Mouse (Mus musculus) central nervous system, embryonic 11.5 days (tissue): ENCODE measurements around the gene B3gat3. TPM values are rescaled to one million over a fixed set of nuclear protein-coding genes. Genes with fewer than 3 reads are reported as not detected.

Experiments used
- polyA plus RNA-seq: library from polyadenylated mRNA; depleted of rRNA; stranded (reverse); fragments of >200 nt; gene quantifications from 2 replicates; pipeline ENCODE4 v1.2.3, GENCODE M21; 2012; rRNA removed

The B3gat3 gene
- polyA plus RNA-seq, result 84.3 and 108 TPM in 2 replicates

DNA sequence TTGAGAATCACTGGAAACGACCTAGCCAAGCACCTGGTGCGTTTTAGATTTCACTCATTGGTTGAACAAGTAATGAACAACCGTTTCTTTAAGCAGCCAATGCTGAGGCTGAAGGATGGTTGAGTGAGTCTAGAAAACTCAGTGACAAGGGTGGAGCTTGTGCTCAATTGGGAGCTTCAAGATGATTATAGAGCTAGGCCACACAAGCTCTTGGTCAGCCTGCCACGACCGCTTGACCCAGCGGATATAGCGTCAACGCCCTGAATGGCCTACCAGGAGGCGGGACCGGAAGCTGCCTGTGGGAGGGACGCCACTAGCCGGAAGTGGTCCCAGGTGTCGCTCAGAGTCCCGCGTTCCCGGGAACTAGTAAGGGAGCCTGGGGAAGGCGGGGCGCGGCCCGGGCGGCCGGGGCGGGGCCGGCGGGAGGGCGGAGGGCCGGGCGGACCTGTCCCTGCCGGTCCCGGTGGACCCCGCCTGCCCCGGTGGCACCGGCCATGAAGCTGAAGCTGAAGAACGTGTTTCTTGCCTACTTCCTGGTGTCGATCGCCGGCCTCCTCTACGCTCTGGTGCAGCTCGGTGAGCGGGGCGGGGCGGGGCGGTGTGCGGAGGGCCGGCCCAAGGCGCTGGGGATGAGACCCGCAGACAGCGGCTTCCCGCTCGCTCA lies at the start of gene B3gat3:
Gene B3gat3 (plus strand): TSS at position 302 of the 664 bp plus-strand sequence.

DNA sequence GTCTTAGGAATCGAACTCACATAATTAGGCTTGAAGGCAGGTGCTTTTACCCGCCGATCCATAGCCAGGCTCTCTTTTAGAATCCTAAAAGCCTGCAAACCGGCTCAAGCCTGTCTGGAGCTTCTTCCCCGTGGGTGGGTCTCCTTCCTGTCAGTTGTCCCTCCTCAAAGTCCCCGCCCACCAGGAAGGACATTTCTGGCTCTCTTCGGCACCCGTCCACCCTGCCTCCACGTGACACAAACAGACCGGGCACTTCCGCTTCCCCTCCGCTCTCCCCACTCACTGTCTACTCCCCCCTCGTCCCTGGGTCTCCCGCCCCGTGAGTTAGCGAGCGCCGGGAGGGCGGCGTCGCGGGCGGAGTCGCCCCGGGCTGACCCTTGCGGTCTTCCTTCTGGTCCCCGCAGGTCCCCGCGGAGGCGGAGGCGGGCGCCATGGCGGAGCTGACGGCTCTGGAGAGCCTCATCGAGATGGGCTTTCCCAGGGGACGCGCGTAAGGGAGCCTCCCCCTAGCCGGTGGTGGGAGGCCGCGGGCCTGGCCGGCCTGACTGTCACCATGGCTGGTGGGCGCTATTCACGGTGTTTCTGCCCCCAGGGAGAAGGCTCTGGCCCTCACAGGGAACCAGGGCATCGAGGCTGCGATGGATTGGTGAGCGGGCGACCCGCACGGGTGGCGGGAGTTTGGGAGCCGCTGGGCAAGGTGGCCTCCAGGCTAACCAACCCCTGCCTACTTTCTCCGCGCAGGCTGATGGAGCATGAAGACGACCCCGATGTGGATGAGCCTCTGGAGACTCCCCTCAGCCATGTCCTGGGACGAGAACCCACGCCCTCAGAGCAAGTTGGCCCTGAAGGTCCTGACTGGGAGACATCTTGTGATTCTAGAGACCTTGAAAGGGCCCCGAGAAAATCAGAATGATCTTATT lies 48.6 kb upstream of the B3gat3 start, which contains the start of gene Ubxn1:
Gene Ubxn1 (plus strand): TSS at position 230 of the 920 bp plus-strand sequence.

DNA sequence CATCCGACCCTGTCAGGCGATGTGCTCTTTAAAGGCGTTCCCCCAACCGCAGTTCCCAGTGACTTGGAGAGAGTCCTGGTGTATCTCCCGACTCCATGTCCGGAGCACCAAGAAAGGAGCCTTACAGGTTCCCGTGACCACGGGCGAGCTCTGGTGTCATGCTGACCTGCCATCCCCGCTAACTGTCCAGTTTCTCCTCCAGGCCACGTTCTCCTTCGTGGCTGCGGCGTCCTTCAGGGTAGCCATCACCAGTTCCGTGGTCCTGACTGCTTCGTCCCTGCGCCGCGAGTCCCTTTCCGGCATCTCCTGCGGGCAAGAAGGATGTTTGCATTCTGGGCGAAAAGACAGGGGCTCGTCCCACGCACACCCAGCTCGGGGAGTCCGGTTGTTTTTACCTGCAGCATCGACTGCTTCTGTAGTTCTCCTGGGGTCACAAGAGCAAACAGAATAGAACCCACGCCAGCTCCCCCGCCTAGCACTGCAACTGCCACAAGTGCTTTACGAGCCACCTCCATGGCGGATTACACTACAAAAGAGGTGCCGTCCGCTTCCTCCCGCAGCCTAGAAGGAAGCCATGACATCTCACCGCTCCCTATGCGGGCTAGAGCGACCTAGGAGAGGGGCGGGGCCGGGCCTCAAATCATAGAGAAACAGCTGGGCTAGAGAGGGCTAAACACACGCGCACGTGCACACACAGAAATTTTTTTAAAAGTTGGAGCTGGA lies 39.7 kb upstream of the B3gat3 start, which contains the start of gene Uqcc3:
Gene Uqcc3 (minus strand): TSS at position 613 of the 723 bp plus-strand sequence.

DNA sequence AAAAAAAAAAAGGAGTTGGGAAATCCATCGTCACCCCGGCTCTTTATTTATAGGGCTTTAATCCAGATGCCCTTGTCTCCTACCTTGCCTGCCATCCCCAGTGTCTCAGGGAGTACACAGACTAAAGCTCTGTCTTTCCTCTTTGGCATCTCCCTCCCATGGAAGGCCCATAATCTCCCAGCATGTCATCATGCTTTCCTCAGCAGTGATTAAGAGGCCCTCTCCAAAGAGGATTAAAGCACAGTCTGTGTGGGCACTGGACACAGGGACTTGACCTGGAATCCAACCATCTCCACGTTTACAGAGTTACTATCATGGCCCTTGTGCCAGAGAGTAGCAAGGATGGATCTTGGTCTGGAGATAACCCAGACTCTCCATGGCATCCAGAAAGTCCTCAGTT lies 36.6 kb upstream of the B3gat3 start, which contains the start of the genes Lbhd1 and Gm49403:
Gene Lbhd1 (plus strand): TSS at position 117 of the 400 bp plus-strand sequence.
Gene Gm49403 (plus strand): TSS at position 315 of the 400 bp plus-strand sequence.

DNA sequence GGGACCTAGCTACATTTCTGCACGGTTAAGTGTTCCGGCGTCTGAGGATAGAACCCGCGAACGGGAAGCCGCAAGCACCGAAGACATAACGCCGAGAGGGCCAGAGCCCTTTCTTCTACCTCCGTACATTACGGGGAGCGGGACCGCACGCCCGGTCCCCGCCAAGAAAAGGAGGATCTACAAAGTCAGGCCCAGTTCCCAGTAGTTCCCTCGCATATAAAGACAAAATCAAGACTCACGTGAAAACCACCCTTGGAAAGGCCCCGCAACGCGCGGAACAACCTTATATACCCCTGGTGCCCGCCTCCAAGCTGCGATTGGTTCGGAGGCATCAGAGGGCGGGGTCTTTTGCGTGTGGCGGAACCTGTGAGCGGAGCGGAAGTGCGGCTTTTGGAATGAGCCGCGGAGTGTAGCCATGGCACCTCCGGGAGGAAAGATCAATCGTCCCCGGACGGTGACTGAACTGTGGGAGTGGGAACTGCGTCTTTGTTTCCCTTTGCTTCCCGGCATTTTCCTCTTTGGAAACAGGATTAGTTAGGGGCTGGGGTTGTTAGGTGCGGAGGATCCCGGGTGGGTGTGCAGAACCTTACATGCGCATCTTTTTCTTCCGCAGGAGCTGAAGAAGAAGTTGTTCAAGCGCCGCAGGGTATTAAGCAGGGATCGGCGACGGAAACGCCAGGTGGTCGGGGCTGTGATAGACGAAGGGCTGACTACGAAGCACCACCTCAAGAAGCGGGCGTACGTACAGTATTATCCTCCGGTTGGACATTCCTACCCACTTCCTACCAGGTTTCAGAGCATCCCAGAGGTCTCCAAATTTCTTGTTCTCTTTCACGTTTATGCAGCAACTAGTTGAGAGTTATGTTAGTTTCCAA lies 31.4 kb upstream of the B3gat3 start, which contains the start of the genes 1810009A15Rik and Gm49416:
Gene 1810009A15Rik (plus strand): TSS at position 343 of the 875 bp plus-strand sequence.
Gene Gm49416 (plus strand): TSS at position 416 of the 875 bp plus-strand sequence.

DNA sequence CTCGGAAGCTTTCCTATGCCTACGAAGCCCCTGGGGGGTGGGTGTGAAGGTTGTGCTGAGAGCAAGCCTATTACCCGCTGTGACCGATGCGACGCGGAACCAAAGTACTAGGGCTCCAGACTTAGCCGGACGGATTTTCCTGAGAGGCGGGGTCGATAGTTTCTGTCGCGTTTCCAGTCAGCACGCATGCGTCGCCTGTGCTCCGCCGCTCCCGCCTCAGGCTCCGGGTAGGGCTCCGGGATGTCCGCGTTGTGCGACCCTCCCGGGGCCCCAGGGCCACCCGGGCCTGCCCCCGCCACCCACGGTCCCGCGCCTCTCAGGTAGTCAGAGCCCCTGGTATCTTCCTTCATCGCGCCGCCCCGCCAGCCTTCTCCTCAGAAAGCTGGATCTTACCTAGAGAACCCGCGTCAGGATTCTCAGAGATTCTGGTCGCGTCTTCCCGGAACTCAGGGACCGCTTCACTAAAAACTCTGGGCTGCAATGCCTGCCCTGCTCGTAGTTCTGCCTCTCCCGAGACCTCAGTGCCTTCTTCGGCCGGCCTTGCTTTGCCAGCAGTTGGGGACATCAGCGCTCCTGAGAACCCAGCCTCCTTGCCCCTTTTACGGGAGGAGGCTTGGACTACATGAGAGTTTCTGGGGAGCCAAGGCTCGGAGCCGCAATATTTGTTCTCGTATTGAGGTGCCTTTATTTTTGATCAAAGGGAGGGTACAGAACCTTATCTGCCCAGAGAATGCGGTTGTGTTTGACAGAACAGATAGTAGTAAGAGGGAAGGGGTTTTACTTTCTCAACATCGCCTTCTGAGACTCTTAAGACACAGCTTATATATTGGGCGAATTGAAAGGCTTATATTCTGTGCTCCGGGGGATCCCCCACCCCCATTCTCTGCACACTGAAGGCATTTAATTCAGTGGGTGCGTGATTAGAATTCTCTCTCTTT lies 27.1 kb upstream of the B3gat3 start, which contains the start of gene Ints5:
Gene Ints5 (plus strand): TSS at position 177 of the 938 bp plus-strand sequence.

DNA sequence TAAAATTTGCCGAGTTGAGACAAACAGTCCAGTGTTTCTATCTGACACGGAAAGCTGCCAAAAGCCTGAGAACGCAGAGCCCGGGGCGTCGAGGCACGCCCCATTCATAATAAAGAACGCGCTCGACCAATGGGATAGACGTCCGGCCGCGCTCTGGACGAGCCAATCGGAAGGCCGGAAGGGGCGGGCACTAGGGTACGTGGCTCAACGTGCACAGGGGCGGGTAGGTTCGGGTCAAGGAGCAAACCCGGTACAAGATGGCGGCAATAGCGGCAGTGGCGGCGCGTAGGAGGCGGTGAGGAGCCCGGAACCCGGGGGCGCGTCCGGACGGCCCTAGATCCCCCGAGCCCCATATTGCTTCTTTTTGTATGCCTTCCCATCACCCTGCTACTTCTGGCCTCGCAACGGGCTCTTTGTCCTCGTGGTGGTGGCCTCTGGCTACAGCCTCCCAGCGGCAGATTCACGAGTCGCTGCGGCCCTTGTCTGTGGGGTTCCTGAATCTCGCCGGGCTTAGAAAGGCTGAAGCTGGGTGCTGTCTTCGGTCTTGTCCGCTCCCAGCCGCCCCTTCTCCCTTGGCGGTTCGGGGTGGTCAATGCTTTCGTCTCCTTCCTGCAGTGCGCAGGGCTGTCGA lies 22.2 kb upstream of the B3gat3 start, which contains the start of gene Ganab:
Gene Ganab (plus strand): TSS at position 207 of the 631 bp plus-strand sequence.

DNA sequence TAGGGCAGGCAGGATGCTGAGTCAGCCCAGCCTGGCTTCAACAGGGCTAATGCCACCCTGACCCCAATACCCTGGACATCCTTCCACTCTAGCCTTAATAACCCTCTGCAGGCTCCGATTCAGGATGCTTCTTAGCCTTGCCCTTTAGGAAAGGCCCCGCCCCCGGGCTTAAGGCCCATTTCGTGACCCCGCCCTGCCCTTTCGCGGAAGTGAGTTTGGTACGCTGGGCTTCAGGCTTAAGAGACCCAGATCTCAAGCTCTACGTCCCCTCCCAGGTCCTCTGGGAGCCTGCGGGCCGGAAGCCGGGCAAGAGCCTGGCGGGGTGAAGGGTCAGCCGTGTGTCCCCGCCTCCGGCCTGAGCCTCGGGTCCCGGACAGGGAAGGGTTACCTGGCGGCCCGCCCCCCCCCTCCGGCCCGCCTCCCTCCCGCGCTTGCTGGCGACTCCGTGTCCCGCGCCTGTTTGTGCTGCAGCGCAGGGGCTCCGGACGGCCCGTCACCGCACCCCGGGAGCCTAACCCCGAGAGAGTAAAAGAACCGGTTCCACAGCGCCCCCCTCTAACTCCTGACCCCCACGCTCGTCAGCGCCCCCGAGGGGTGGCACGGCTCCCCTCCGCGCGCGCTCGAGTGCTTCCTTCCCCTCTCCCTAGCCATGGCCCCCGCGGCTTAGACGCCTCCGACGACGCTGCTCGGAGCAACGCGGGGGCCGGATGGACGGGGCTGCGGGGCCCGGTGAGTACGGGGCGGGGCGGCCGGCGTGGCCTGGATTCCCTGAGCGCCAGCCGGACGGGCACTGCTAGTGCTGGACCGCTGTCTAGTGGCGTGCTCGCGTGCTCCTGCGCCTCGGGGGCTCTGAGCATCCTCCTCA lies 9.3 kb downstream of the B3gat3 start, which contains the start of the genes Rom1 and Eml3:
Gene Rom1 (minus strand): TSS at position 133 of the 865 bp plus-strand sequence.
Gene Eml3 (plus strand): TSS at position 329 of the 865 bp plus-strand sequence.

DNA sequence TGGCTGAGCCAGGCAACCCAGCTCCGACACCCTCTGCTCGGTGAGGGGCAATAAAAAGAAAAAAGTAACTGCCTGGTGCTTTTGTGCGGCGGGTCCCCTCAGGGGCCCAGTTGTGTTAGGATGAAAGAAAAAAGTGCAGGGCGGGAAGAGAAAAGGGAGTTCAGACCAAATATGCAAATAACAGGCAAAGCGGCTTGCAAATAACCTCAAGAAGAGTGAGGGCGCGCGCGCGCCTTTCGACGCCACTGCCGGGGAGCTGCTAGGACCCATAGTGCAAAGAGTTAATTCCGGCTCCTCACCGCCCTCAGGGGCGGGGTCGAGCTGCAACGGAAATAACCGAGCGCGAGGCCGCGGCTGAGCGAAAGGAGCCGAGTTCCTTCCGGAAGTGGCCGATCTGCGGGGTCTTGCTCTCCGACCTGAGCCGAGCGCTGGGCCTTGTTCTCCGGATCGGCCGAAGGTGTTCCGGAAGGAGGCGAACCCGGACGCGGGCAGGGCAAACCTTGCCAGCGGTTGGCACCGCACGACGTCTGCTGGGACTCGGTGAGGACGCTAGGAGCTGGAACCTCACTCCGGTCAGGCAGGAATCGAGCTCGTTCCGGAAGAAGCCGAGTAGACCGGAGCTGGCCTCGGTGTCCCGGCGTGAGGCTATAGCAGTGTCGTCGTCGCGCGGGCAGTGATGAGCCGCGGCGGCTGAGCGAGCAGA lies 21.5 kb downstream of the B3gat3 start, which contains the start of gene Mta2:
Gene Mta2 (plus strand): TSS at position 361 of the 703 bp plus-strand sequence.

DNA sequence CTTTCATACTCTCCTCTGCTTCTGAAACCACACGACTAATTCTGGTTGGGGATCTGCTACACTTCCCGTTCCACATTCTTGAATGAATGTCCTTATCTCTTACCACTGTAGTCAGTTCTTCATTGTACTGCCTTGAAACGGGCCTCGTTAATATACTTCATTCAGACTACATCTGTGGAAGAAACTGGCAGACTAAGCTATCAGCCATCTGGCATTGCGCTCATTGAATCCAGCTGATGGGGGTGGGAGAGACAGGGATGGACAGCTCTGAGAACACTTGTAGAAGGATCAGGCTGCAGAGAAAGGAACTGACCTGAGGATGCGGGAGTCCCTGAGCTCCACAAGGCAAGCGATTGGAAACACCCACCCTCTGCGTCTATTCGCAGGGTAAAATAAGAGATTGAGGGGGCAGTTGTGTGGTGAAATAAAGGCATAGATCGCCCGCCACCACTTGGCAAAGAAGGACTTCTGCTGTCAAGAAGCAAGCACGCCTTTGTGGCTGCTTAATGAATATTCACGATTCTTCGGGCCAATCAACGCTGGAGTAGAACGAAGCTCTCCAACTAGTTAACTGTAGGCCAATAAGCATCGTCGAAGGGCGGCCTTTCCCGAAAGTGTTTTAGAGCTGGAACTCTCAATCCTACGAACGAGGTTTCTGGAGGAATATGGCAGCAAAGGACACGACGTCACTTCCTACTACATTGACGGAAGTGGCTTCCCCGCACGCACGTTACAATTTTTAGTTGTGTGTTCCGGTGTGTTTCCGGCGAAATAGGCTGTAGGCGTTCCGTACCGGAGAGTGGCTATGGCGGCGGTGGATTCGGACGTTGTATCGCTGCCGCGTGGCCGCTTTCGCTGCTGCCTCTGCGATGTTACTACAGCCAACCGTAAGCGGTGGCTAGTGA lies 33.2 kb downstream of the B3gat3 start, which contains the start of gene Tut1:
Gene Tut1 (plus strand): TSS at position 713 of the 905 bp plus-strand sequence.

DNA sequence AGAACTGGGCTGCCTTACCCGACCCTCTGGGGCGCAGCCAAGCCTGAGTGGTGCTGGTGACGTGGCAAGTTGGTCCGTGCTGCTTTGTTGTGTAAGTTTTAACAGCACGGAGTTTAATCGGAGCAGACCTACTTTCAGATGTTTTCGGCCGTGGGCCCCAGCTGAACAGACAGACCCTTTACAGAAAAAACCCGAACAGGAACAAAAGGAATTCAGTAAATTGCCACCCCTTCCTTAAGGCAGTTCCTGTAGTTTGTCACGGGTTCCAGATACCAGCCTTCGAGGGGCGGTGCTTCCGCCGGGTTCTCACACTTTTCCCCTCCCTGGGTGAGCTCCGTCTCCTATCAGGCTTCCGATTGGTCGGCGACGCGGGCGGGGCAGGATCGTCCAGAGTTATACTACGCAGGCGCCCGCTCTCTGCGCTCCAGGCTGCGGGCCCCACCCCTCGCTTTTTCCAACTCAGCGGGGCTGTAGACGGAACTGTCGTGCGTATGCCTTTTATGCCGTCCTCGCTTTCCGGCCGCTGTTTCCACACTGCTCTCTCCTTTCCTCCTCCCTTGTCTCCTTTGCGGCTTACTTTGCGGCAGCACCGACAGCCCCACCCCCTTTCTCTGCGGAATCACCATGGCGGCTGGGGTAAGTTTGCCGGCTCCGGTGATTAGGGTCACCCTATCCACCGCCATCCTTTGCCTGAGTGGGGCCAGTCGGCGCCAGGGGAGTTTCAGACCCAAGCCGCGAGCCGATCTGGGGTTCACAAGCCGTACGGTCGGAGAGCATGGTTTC lies 46.6 kb downstream of the B3gat3 start, which contains the start of gene Eef1g:
Gene Eef1g (plus strand): TSS at position 452 of the 783 bp plus-strand sequence.

